Mouse (Mus musculus) forebrain, embryonic 13.5 days (tissue): ENCODE results near the gene Pdxp. TPM values are rescaled to one million over a fixed set of nuclear protein-coding genes. Genes with fewer than 3 reads are reported as not detected.
"Not testable (repeated sequence)": the region's sequence is repeated elsewhere in the genome, so short reads cannot be mapped to it uniquely, and the experiment has no call there.

Source experiments
- ATAC-seq: fragments of 200-750 bp; cut with Nextera tagmentation; 2 replicates; pipeline ENCODE4 v1.8.0; 2017
- H3K27ac ChIP-seq: fragments of 300-500 bp; sonication (generic); 2 replicates; pipeline ENCODE4 v1.5.1; 2015; ENCODE audit warnings: inconsistent platforms, mild to moderate bottlenecking, moderate library complexity
- H3K27me3 ChIP-seq: fragments of 300-500 bp; sonication (generic); 2 replicates; pipeline ENCODE4 v1.6.1; 2015; ENCODE audit warnings: mild to moderate bottlenecking, inconsistent platforms
- H3K36me3 ChIP-seq: fragments of 300-500 bp; sonication (generic); 2 replicates; pipeline ENCODE4 v1.6.1; 2015; ENCODE audit warnings: mild to moderate bottlenecking, inconsistent platforms; ENCODE audit not compliant: poor library complexity, severe bottlenecking
- H3K4me1 ChIP-seq: fragments of 300-500 bp; sonication (generic); 2 replicates; pipeline ENCODE4 v1.6.1; 2015; ENCODE audit warnings: inconsistent platforms
- H3K4me2 ChIP-seq: fragments of 300-500 bp; sonication (generic); 2 replicates; pipeline ENCODE4 v1.6.1; 2015; ENCODE audit warnings: inconsistent platforms, mild to moderate bottlenecking, moderate library complexity
- H3K4me3 ChIP-seq: fragments of 300-500 bp; sonication (generic); 2 replicates; pipeline ENCODE4 v1.5.1; 2015; ENCODE audit warnings: mild to moderate bottlenecking, inconsistent platforms
- H3K9ac ChIP-seq: fragments of 300-500 bp; sonication (generic); 2 replicates; pipeline ENCODE4 v1.6.1; 2015; ENCODE audit warnings: mild to moderate bottlenecking, inconsistent platforms
- H3K9me3 ChIP-seq: fragments of 300-500 bp; sonication (generic); replicated peaks from 2 replicates; pipeline ENCODE4 v1.6.1; 2016; ENCODE audit warnings: inconsistent platforms
- WGBS: fragments of 180-500 bp; shearing (Covaris S2); methylation state at CpG from one replicate; pipeline ENCODE4 v1.1.7; 2015; 5-methylcytosine and 5-hydroxymethylcytosine counted together
- polyA plus RNA-seq: library from polyadenylated mRNA; unstranded; fragments of >200 nt; fragmentation: Nextera tagmentation; extraction: Ambion mirVana; gene quantifications from 2 replicates; pipeline ENCODE4 v1.2.1, GENCODE M21; 2015

Pdxp gene
- polyA plus RNA-seq, 1 experiment from 2014 or later, result 54.4 TPM

DNA sequence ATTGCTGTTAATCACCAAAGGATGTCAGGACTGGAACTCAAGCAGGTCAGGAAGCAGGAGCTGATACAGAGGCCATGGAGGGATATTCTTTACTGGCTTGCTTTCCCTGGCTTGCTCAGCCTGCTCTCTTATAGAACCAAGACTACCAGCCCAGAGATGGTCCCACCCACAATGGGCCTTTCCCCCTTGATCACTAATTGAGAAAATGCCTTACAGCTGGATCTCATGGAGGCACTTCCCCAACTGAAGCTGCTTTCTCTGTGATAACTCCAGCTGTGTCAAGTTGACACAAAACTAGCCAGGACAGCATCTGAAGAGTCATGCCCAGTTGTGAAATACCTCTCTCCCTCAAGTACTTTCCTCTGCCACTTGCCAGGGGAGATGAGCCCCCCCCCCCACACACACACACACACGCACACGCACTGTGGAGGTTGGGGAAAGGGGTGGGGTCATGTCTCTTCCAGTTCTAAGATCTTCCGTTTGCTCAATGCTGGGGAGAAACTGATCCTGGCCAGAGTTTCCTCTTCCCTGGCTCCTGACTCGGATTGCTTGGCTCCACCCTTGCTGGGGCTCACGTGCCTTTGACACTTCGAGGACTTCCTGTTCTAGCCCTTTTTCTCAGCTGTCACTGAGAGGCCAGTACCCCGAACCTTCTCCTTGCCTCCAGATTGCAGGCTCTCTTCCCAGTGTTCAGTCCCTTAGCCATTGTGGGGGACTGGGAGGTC lies 34.8 kb upstream of the Pdxp start:
- ATAC-seq, H3K4me3 ChIP-seq, H3K27me3 ChIP-seq, H3K27ac ChIP-seq, H3K9me3 ChIP-seq: not testable (repeated sequence)
- Histone ChIP-seq H3K4me1 (peaks cover 43% of the 10 kb centered on the region), H3K9ac (0 out of 2 replicates have a peak overlapping the region, but pooled peaks have one; percentile 9), H3K4me2 (peak overlapping the region; percentile 85), H3K36me3 (peaks cover 41% of the 10 kb centered on the region)
- 77% methylated on average over 7 of the region's 7 CpGs for WGBS

DNA sequence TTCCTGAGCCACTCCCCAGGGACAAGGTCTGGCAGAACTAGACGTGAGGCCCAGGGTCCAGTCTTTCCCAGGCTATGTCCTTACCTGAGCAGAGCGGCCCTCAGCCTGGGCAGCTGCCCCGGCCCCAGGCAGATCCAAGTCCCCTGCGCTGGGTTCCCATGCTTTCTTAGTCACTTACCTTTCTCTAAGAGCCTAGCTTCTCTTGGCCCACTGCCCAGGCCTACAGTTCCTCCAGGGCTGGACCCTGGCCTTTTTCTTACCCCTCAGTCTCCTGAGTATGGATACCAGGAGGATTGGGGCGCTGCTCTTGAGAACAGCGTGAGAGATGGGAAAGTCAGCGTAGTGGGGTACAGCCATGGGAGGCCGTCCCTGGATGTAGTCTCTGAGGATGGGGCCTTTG lies 33.3 kb upstream of the Pdxp start:
- H3K4me2 ChIP-seq, result no peak overlapping the region
- 90% methylated on average over 8 of the region's 8 CpGs for WGBS
- no peak overlapping the region for H3K27ac ChIP-seq
- peaks cover 54% of the 10 kb centered on the region for H3K36me3 ChIP-seq
- peak overlapping the region; percentile 27; the same call in 1 of the 2 replicates for H3K9ac ChIP-seq
- H3K4me1 ChIP-seq, result peaks cover 31% of the 10 kb centered on the region
- no peak for ATAC-seq
- no peak overlapping the region for H3K4me3 ChIP-seq
- no peaks in the 10 kb centered on the region for H3K9me3 ChIP-seq
- H3K27me3 ChIP-seq, result no peaks in the 10 kb centered on the region

DNA sequence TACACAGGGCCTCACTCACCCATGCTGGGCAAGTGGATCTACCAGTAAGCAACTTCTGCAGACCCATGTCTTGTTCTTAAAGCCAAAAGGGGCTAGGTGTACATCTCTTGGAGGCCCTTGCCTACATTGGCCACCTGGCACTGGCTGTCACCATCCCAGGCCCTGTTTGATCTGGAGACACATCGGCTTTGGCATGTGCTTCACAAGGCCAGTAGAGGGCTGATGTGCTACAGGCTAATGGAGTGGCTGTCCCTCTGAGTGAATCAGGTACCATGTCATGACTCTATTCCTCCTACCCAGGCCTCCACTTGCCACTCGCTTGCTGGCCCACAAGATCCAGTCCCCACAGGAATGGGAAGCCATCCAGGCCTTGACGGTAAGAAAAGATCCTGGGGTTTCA lies 31.9 kb upstream of the Pdxp start:
- 85% methylated on average over 3 of the region's 3 CpGs for WGBS
- Histone ChIP-seq H3K4me1 (peaks cover 18% of the 10 kb centered on the region), H3K9ac (no peak overlapping the region)

DNA sequence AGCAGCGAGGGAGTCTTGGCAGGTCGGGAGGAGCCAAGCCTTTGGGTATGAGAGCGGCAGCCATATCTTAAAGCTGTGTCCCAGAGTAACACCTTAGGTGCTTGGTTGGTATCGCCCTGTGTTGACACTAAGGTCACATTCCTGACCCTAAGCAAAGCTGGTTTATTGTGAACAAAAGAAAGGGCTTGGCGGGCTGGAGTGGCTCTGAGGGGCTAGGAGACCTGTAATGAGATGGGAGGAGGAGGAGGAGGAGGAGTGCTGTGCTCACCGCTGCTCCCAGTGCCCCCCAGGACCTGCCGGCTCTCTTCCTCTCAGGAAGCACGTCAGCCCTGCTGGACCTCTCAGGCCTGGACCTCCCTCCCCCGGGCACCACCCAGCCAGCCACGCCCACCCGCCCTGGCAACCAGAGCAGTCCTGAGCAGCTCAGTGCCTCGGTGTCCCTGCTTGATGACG lies 24.3 kb upstream of the Pdxp start:
- no peak for ATAC-seq
- no peaks in the 10 kb centered on the region for H3K9me3 ChIP-seq
- no peak overlapping the region for H3K9ac ChIP-seq
- H3K4me3 ChIP-seq, result no peak overlapping the region
- no peaks in the 10 kb centered on the region for H3K27me3 ChIP-seq
- H3K4me1 ChIP-seq, result no peaks in the 10 kb centered on the region
- no peak overlapping the region for H3K27ac ChIP-seq
- WGBS, result 24% methylated on average over 12 of the region's 13 CpGs
- peaks cover 94% of the 10 kb centered on the region for H3K36me3 ChIP-seq
- no peak overlapping the region for H3K4me2 ChIP-seq

More for the DNA sequence above, 31.9 kb upstream of the Pdxp start:
- Histone ChIP-seq H3K27ac (no peak overlapping the region), H3K36me3 (peaks cover 68% of the 10 kb centered on the region), H3K4me2 (no peak overlapping the region), H3K4me3 (no peak overlapping the region), H3K27me3 (no peaks in the 10 kb centered on the region), H3K9me3 (no peaks in the 10 kb centered on the region)
- ATAC-seq, result no peak

DNA sequence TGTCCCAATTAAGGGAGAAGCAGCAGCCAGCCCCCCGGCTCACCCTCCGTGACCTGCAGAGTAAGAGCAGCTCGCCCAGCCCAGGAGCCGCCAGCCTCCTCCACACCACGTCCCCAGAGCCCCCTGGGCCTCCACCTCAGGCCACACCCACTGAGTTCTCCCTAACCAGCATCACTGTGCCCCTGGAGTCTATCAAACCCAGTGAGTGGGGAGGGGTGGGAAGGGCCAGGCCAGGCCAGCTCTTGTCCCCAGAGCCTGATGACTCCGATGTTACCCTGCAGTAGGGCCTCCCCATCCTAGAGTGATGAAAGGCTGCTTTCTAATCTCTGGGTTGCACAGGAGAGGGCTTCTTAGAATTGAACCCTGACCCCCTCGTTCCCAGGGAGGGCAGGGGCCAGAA lies 21.3 kb upstream of the Pdxp start:
- ATAC-seq, result no peak
- no peak overlapping the region for H3K4me3 ChIP-seq
- H3K9me3 ChIP-seq, result no peaks in the 10 kb centered on the region
- no peaks in the 10 kb centered on the region for H3K4me1 ChIP-seq
- 74% methylated on average over 7 of the region's 7 CpGs for WGBS
- no peak overlapping the region for H3K4me2 ChIP-seq
- H3K27ac ChIP-seq, result no peak overlapping the region
- H3K36me3 ChIP-seq, result peaks cover 76% of the 10 kb centered on the region
- no peak overlapping the region for H3K9ac ChIP-seq
- H3K27me3 ChIP-seq, result no peaks in the 10 kb centered on the region

DNA sequence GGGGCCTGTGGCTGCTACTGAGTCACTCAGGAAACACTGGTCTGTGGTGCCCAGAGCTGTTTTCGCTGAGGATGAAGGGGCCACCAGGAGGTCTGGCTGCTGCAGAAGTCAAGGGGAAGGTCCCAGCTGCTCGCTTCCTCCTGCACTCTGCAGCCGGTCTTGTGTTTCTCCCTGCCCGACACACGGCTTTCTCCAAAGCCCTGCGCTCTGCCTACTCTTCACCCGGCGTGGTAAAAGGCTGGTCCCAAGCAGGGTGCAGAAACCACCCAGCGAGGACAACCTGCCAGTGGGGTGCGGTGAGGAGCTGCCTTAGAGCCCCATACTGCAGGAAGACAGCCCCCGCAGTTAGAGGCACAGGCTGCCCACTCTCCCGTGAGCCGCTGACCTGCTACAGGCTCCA lies 19.0 kb upstream of the Pdxp start:
- Histone ChIP-seq H3K4me3 (no peak overlapping the region), H3K4me2 (no peak overlapping the region), H3K9me3 (no peaks in the 10 kb centered on the region), H3K27me3 (peaks cover 12% of the 10 kb centered on the region), H3K9ac (no peak overlapping the region), H3K4me1 (no peaks in the 10 kb centered on the region; the same call in 1 of the 2 replicates), H3K36me3 (peaks cover 54% of the 10 kb centered on the region), H3K27ac (no peak overlapping the region)
- WGBS, result 77% methylated on average over 13 of the region's 13 CpGs
- ATAC-seq, result no peak

DNA sequence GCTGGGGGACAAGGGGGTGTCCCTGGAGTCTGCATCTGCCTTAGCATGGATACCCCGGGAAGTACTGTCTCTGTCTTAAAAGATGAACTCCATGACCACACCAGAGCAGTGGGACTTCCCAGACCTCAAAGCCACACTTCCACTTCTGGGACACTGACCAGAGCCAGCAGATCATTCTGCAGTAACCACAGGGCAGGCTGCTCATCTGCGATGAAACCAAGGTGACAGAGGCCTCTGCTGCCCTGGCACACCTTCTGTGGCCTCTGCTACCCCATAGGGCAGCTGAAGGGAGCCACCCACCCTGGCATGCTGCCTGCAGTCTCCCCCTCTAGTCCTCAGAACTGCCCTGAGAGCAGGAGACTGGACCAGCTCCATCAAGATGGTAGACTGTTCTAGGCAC lies 18.0 kb upstream of the Pdxp start:
- Histone ChIP-seq H3K9me3 (no peaks in the 10 kb centered on the region), H3K4me2 (no peak overlapping the region), H3K4me1 (peaks cover 10% of the 10 kb centered on the region), H3K36me3 (peaks cover 46% of the 10 kb centered on the region), H3K9ac (no peak overlapping the region), H3K27ac (no peak overlapping the region), H3K4me3 (no peak overlapping the region), H3K27me3 (peaks cover 22% of the 10 kb centered on the region)
- ATAC-seq, result no peak
- 98% methylated on average over 2 of the region's 2 CpGs for WGBS

DNA sequence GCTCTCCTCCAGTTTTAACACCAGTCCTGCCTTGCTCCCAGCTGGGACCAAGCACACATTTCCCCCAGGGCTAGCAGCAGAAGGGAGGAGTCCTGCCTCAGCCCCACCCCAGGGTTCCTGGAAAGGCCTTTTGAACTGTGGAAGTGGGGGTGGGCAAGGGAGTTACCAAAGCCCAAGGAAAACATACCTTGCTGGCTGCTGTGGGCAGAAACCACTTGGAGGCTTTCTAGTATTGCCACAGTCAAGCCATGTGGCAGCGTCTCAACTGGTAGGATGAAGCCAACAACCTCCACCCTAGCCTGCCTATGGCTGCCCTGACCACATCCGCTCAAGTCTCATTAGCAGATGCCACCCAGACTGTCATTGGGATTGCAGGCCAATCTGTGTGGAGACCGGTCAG lies 17.6 kb upstream of the Pdxp start:
- no peak overlapping the region for H3K9ac ChIP-seq
- no peak overlapping the region for H3K27ac ChIP-seq
- H3K36me3 ChIP-seq, result peaks cover 42% of the 10 kb centered on the region
- H3K27me3 ChIP-seq, result peaks cover 26% of the 10 kb centered on the region
- no peak overlapping the region for H3K4me3 ChIP-seq
- H3K9me3 ChIP-seq, result no peaks in the 10 kb centered on the region
- WGBS, result 88% methylated on average over 3 of the region's 3 CpGs
- H3K4me2 ChIP-seq, result no peak overlapping the region
- no peak for ATAC-seq
- peaks cover 14% of the 10 kb centered on the region for H3K4me1 ChIP-seq

DNA sequence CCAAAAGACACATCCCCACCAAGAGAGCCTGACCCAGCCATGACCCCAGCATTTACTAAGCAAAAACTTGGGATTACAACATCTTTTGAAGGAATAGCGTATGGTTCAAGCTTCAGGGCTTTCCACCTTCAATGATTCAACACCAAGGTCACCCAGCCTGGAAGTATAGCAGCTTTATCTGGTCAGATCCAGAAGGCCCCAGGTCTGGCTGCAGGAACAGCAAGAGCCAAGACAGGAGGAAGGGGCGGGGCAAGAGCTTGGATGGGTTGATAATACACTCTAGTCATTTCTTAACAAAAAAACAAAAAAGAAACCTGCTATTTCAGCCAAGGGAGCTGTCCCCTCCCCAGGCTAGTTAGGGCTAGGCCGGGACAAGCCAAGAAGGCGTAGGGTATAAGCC lies 16.2 kb upstream of the Pdxp start:
- Histone ChIP-seq H3K27me3 (peaks cover 27% of the 10 kb centered on the region), H3K9me3 (no peaks in the 10 kb centered on the region), H3K4me1 (peaks cover 17% of the 10 kb centered on the region), H3K4me3 (no peak overlapping the region), H3K9ac (no peak overlapping the region), H3K4me2 (no peak overlapping the region), H3K36me3 (peaks cover 28% of the 10 kb centered on the region), H3K27ac (no peak overlapping the region)
- ATAC-seq, result no peak
- 91% methylated on average over 4 of the region's 4 CpGs for WGBS

DNA sequence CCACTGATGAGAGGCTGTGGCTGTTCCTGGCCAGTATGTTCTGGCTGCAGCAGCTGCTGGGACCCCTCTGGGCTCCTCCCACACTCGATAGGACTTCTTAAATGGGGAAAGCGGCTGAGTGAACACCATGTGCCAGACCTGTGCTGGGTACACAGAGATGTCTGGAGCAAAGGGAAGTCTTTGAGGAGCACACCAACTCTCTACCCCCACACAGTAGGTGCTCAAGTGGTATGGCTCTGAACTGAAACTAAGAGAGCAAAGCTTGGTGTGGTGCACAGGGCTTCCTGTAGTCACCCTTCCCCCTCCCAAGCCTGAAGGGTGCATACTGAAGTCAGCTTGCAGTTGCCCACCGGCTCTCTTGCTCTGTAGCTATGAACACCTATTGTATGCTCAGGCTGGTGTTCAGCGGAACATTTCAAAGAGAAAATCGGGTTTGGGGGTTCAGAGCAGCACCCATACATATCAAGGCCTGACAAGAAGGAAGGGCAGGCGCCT lies 15.2 kb upstream of the Pdxp start:
- H3K36me3 ChIP-seq, result peaks cover 18% of the 10 kb centered on the region
- no peak overlapping the region for H3K27ac ChIP-seq
- 54% methylated on average over 6 of the region's 6 CpGs for WGBS
- no peaks in the 10 kb centered on the region for H3K9me3 ChIP-seq
- H3K9ac ChIP-seq, result no peak overlapping the region
- no peak overlapping the region for H3K4me3 ChIP-seq
- ATAC-seq, result no peak
- H3K4me2 ChIP-seq, result 0 out of 2 replicates have a peak overlapping the region, but pooled peaks have one; percentile 90
- H3K4me1 ChIP-seq, result peaks cover 17% of the 10 kb centered on the region
- H3K27me3 ChIP-seq, result peaks cover 27% of the 10 kb centered on the region

DNA sequence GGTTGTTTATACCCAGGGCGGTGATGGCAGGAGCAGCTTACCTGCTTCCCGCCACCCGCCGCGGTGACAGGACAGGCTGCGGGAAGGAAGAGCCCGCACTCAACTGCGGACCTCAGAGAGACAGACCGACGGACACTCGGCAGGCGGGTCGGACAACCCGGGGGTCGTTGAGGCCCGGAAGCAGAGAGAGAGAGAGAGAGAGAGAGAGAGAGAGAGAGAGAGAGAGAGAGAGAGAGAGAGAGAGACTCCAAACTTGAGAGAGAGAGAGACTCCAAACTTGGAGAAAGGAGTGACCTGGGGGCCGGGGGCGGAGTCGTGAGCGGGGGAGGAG lies 14.3 kb upstream of the Pdxp start, which contains the start of gene Gm49510:
Gene Gm49510 (plus strand): TSS at position 259 of the 331 bp plus-strand sequence.
- peaks cover 27% of the 10 kb centered on the region for H3K27me3 ChIP-seq
- peak within 1 kb of the TSS; percentile 53 for H3K4me3 ChIP-seq
- H3K4me1 ChIP-seq, result peaks cover 17% of the 10 kb centered on the region
- no peaks in the 10 kb centered on the region for H3K9me3 ChIP-seq
- WGBS, result under 1% methylated on average over 17 of the region's 20 CpGs
- peak within 1 kb of the TSS; percentile 71 for H3K9ac ChIP-seq
- H3K27ac ChIP-seq, result no peak within 1 kb of the TSS
- H3K36me3 ChIP-seq, result peaks cover 10% of the 10 kb centered on the region; the same call in 1 of the 2 replicates
- no peak for ATAC-seq
- peak within 1 kb of the TSS; percentile 90 for H3K4me2 ChIP-seq

DNA sequence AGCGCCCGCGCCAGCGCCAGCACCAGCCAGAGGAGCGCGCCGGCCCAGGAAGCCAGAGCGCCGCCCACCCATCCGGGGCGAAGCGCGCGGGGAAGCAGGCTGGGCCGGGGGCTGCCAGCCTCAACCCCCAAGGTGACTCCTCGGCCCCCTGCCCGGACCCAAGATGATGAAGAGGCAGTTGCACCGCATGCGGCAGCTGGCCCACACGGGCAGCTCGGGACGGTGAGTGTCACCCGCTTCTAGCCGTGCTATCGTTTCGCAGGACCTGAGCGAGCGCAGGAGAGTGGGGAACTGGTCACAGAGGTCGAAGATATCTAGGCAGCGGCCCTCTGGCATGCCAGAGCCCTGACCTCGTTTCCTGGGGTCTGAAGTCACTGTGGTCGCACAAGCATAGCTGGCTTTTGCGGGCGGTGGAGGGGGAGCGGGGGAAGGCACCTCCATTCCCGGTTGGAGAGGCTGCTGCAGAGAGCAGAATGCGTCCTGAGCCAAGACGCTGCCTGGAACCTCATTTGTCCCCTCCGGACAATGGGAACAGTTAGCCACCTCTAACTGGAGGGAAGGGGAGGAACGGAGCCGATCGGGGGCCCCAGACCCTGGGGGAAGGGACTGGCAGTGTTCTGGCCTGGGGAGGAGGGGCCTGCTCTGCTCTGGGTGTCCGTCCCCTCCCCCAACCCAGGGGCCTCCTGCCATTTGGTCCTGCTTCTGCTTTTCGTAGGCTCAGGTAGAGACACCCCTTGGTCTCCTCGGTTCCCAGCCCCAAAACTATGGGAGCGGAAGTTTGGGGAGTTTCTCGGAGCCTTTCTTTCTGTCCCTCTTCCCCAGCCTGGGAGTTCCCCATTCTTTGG lies 13.8 kb upstream of the Pdxp start, which contains the start of gene Sh3bp1:
Gene Sh3bp1 (plus strand): TSS at position 29 of the 845 bp plus-strand sequence.
- ATAC-seq, result no peak
- peaks cover 27% of the 10 kb centered on the region for H3K27me3 ChIP-seq

More for the DNA sequence above, 13.8 kb upstream of the Pdxp start, which contains the start of gene Sh3bp1:
- WGBS, result 1% methylated on average over 47 of the region's 47 CpGs
- peak within 1 kb of the TSS; percentile 53 for H3K4me3 ChIP-seq
- H3K4me1 ChIP-seq, result peaks cover 17% of the 10 kb centered on the region
- no peaks in the 10 kb centered on the region for H3K9me3 ChIP-seq
- H3K27ac ChIP-seq, result no peak within 1 kb of the TSS
- peaks cover 7% of the 10 kb centered on the region; the same call in 1 of the 2 replicates for H3K36me3 ChIP-seq
- H3K4me2 ChIP-seq, result peak within 1 kb of the TSS; percentile 90
- H3K9ac ChIP-seq, result peak within 1 kb of the TSS; percentile 71
